Mouse (Mus musculus): Measurements from ENCODE around the gene Gjd2.

Gjd2 gene

DNA sequence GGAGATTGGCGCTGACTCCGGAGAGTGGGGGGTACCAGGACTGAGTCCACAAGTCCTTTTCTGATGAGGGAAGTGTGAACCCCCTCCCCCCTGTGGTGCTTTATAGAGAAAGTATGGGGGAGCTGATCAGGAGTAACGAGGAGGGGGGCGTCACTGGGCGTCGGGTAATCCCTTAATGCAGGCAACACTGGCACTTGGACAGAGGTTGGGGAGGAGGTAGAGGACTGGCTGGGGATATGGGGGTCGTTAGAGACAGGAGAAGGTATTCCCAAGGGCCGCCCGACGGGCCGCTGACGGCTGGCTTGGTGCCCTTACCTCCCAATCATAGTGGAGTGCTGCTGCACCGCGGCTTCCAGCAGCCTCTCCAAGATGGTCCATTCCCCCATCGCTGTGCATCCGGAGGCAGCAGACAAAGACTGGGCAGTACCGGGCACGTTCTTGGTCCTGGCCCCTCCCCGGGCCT is 639 bp downstream of the Gjd2 start:
- DNase-seq (ENCODE audit: low spot score in 2 of 2), result no peak

DNA sequence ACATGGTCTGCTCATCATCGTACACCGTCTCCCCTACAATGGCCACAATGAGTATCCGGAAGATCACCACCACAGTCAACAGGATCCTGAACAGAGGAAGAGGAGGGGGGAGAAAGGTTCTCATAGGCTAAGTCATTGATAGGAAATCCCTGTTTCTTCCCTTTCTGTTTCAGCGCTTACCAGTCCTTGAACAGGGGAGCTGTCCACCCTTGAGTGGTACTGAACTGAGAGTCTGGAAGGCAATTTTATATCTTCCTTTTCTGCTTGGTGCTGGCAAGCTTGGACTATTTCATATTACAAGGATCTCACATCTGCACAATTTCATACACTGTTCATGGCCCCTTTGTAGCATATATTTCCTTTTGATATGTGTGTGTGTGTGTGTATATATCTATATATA is 1.6 kb downstream of the Gjd2 start:
- DNase-seq (ENCODE audit: low spot score in 2 of 2), result no peak

DNA sequence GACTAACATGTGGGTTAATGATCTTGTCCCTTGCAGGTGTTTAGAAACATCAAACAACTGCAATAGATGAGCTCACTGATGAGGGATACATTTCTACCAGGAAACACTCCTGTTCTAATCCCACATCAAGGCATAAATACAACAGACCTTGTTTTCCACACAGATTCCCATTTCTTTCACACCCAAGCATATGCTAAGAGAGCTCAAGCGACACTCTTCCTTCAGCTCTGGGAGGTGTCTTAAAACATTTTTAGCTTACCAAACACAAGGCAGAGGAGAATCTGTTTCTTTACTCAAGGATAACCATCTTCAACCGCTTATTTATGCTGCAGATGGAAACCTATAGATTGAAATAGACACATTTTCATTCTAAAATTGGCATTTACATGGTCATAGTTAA is 5.1 kb downstream of the Gjd2 start:
- DNase-seq (ENCODE audit: low spot score in 2 of 2), result no peak

DNA sequence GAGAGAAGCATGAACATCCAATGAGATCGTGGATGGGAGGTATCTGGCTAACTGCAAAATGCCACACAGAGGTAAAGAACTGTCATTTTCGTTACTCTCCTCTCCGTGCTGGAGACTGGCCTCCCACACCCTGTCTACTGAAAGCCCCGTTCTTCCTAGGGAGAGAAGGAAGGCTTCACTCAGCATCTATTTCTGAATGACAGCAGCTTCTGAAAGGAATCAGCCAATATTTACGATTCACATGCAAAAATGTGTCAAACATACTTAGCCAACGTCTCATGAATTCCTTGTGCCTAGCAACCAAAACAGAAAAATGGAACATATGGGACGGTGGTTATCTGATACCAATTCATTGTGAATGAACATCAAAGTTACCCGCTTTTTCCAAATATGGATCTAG is 15.9 kb downstream of the Gjd2 start:
- no peak for DNase-seq (ENCODE audit: low spot score in 2 of 2)

DNA sequence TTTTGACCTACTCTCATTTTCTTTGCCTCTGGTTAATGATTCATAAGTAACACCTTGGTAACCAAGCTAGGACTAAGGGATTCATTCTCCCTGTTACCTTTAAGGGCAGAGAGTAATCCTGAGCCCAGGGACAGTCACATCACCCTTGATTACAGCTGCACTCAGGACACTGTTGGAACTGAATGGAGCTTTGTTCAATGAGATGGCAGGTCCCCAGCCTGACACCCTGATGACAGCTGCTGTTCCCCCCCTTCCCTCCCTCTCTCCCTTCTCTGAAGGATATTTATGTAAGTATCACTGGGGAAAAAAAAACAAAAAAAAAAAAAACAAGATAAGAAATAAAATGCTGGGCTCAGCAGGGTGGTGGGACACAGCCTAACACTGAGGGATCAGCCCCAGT is 16.5 kb downstream of the Gjd2 start:
- DNase-seq (ENCODE audit: low spot score in 2 of 2), result no peak

DNA sequence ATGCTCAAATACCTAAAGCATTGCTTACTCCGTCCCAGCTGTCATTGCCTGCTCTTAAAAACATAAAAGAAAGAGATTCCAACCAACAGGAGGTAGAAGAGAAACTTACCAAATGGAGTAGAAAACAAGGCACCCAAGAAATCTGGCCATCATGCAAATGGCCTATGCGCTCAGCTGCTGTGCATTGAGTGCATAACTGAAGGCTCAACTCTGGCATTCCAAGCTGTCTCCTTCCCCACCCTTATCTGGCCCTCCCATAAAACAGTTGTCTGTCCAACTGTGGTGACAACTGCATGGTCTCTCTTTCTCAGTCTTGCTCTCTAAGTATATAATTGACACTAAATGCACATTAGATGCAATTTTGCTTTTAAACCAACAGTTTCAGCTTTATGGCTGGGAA is 28.5 kb downstream of the Gjd2 start:
- DNase-seq (ENCODE audit: low spot score in 2 of 2), result no peak

DNA sequence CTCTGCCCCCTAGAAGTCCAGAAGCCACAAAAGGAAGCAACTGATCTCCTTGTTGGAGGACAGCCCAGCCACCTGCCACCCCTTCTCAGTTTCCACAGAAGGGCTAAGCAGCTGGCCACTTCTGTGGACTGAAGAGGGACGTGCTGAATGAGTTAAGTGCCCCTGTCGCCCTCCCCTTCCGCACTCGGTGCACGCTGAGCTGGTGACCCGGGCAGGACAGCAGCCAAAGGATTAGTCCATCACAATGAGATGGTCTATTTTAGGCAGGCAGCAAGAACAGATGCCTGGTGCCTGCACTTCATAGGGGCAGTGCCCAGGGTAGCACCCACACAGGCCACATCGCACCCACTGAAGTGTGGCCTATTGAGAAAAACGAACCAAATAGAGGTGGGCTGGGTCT is 32.8 kb downstream of the Gjd2 start:
- DNase-seq (ENCODE audit: low spot score in 2 of 2), result no peak

DNA sequence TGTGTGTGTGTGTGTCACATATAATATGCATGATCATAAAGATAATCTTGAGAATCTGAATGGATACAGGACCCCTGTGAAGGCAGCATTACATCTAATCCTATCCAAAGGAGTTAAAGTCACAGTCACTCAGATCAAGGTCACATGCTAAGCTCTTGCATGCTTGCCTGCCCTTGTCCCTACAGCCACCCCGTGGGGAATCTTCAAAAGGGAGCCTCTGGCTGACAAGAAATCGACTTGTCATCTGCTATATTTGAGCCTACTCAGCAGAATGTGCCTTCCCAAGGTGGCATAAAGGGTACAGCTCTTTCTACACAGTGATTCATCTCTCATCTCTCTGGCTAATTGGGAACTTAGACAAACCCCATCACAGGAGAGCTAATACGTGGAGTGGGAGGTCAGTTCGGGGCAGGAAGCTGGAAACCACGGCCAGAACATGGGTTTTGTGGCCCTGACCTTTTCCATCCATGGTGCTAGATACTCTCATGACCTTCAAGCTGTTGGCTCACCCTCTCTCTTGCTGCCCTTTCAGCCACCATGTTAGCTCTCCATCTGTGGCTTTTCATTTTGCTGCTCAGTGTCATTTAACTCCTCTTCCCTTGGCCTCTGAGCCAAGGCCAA is 35.2 kb downstream of the Gjd2 start:
- no peak for DNase-seq (ENCODE audit: low spot score in 2 of 2)

DNA sequence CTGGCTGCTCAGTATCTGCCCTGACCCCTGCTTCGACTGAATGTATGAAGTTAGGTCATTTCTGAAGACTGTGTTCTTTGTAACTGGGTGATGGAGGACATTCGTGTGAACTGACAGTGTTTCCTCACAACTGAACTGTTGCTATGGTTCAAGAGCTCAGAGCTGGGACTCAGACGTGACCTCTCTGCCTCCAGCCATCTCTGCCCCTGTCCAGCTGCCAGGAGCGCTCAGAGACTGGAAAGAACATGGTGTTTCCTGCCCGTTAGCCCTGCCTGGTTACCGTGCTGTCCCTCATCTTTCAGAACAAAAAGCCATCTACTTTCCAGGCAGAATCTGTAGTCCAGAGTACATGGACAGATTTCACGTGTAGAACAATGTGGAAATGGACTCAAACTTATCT is 39.5 kb downstream of the Gjd2 start:
- no peak for DNase-seq (ENCODE audit: low spot score in 2 of 2)

DNA sequence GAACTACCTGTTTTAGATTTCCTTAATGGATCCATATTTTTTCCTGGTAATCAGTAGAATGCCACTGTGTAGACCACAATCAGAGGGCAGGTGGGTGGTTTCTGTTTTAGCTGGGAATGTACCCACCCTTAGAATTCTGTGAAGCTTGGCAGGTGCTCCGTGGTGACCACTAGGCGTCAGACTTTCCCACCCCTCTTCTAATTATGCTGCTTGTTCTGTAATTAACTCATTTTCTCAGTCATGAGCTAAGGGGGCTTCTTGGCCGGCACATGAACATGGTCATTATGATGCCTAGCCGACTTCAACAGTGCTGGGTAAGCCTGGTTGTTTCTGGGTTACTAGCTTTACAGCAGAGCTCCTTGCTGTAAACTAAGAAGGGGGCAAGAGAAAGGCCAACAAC is 47.0 kb downstream of the Gjd2 start:
- DNase-seq (ENCODE audit: low spot score in 2 of 2), result no peak
